Mouse (Mus musculus) urinary bladder, adult 2 months (tissue): ENCODE measurements around the gene Ankrd50. TPM values are rescaled to one million over a fixed set of nuclear protein-coding genes. Genes with fewer than 3 reads are reported as not detected.

Experiments
- DNase-seq: peaks from one replicate; pipeline ENCODE4 v3.0.0; 2022; ENCODE audit warnings: low spot score
- polyA plus RNA-seq: library from polyadenylated mRNA; depleted of rRNA; stranded (reverse); fragments of >200 nt; gene quantifications from 2 replicates; pipeline ENCODE4 v1.2.3, GENCODE M21; 2012

Ankrd50 gene
- polyA plus RNA-seq, 1 experiment = 22.2 TPM

GRCm38 (mm10) chr3:38466139-38466538, 18.5 kb downstream of the Ankrd50 start:
- DNase-seq = no peak

- no peak for DNase-seq
Measured at GRCm38 (mm10) chr3:38463149-38463548, 21.5 kb downstream of the Ankrd50 start.

DNA sequence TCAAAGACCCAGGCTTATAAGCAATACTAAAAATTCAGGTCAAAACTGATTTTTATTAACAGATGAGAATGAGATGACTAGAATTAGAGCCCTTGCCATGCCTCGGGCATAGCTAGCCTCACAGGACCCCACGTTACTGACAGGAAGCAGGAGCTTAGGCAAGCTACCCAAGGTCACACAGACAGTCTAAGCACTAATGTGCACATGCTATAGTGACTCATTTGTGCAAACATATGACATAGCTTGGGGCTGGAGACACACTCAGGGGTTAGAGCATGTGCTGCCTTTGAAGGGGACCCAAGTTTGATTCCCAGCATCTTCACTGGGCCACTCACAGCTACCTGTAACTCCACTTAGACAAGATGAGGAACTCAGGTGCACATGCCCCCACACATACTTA, 22.9 kb downstream of the Ankrd50 start:
- no peak for DNase-seq

DNA sequence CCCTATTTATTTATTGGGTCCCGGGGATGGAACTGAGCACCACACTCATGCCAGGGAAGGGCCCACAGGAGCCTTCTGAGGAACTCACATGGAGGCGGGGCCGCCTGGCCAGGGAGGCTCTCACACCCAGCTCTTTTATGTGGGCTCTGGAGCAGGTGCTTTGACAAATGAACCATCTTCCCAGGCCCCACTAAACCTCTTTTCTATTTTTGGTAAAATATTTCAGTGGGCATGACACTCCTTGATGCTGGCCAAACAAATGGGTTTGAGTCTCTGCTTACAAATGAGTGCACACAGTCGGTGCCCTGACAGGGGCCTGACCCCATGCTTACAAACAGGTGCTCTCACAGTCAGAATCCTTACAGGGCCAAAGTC, 24.4 kb downstream of the Ankrd50 start:
- DNase-seq = no peak

DNA sequence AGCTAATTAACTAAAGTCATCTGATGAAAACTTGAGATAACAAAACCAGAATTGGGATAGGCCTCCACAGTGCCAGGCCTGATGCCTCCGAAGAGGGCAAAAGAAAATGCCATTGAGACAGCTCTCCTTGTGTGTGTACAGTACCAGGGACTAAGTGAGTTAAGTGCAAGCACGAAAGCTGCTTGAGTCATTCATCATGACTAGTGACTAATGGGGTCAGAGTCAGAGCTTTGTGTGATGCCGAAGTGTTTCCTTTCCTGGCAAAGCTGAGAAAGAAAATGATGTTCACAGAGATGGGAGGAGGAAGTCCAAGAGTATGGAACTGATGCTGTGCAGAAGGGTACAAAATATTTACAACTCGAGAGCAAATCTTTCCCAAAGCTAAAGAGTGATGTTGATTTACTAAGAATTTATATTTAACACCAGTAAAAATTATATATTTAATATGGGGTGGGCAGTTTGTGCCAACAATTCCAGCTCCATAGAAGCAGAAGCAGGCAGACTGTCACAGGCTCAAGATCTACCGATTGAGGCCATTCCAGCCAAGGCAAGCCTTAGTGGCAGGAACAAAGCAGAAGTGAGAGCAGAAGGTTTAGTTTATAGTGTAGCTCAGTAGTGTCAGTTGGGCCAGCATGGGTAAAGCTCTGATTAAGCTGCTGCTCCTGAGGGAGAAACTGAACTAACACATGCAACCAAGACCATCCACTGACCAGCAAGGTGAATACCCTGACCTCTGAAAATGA, 25.0 kb downstream of the Ankrd50 start:
- DNase-seq = no peak

GRCm38 (mm10) chr3:38457041-38457440, 27.6 kb downstream of the Ankrd50 start:
- no peak for DNase-seq

DNA sequence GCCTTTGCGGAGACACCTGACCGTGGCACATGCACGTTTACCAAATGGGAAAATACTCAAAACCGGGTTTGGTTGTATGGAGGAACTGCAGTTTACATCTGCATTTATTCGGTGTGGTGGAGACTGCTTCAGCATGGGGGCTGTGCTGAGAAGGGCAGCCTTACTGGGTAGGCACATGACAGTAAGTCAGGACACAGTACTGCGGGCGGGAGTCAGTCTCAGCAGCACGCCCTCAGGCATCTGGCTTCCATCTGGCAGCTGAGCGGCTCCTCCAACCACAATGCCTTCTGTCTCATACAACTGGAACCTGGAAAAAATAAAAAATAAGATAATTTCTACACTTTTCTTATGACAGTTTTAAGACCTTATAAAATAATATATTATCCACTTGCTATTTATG, 32.4 kb downstream of the Ankrd50 start:
- no peak for DNase-seq

DNA sequence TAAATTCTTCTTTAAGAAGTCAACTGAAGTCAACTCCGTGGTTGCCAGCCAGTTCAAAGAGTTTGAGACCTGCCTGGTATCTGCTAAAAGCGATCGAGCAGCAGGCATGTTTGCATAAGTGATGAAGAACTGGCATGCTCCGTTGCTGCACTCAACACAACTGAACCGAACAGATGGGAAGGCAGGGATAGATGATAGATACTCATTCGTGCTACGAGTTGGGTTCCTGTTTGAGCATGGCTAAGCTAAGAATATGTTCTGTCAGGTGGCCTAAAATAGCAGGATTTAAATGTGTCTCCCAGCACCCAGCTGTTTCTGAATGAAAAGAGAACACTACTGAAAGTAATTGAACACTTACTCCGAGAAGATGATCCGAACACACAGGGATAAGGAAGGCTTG, 38.1 kb downstream of the Ankrd50 start:
- no peak for DNase-seq

GRCm38 (mm10) chr3:38443875-38444274, 40.8 kb downstream of the Ankrd50 start:
- DNase-seq = no peak

DNA sequence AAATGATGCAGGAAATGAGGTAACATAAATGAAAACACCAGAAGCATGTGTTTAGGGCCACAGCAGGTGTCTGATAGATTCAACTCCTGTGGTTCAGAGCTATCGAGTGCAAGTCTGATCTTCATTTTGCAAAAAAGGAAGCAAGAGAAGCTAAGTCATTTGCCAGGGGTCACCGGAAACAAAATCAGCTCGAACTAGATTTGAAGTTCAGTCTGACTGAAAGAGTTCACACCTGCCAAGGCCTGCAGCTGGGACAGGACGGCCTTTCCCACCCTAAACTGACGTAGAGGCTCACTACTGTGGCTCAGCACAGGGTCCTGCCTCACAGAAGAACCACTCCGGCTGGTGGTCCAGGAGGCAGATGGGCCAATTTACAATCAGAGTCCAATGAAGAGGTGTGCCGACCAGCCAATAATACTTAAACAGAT, 44.1 kb downstream of the Ankrd50 start:
- DNase-seq = no peak

DNA sequence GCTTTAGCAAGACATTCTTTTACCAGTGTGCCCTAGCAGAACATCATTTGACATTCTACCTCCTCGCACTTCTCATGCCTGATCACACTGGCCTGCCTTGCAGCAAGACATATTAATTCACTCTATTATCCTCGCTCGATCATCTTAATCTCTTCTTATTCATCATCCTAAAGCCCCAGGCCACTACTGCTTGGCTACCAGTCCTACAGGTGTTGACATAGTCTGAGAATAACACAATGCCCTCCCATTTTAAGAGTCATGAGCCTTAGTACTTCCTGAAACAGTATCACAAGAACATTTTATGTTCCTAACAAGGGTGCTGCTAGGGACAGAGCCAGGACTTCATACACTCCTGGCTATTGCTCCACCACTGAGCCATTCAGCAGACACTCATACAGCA, 48.0 kb downstream of the Ankrd50 start:
- DNase-seq = no peak

DNA sequence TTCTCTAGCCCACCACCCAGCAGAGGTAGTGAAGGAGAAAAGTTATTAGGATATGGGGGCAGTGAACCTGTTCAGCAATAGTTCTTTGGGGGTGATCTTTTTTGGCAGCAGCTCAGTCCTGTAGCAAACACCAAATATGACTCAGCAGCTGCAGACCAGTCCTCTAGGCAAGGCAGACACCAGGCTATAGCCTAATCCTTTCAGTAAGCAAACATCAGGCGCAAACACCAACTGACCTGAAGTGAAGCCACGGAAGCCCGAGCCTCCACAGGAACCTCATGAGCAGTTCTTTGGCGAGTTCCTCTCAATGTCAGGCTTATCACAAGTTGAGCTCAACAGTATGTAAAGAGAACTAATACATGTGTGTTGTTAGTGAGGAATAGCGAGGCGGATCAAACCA, 48.8 kb downstream of the Ankrd50 start:
- DNase-seq = no peak

DNA sequence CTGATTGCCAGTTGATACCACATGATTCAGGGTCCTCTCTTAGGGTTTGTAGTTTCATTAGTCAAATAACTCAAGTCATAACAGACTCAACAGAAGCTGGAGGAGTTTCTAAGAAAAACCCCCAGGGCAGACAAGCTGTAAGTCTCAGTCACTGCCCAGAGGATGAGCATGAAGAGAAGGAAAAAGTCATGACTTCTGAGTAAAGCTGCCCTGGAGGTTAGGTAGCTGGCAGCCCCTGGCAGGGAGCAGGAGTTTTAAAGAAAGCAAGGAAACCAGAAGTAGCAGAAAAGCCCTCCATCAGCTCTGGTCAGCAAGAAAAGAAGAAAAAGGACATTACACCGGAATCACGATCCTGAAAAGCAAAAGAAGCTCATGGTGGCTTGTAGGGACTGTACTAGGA, 50.2 kb downstream of the Ankrd50 start:
- no peak for DNase-seq

- DNase-seq = no peak
Measured at GRCm38 (mm10) chr3:38433495-38434464, 50.9 kb downstream of the Ankrd50 start.

GRCm38 (mm10) chr3:38431461-38431860, 53.2 kb downstream of the Ankrd50 start:
- no peak for DNase-seq

- no peak for DNase-seq
Measured at GRCm38 (mm10) chr3:38431042-38431441, 53.6 kb downstream of the Ankrd50 start.

DNA sequence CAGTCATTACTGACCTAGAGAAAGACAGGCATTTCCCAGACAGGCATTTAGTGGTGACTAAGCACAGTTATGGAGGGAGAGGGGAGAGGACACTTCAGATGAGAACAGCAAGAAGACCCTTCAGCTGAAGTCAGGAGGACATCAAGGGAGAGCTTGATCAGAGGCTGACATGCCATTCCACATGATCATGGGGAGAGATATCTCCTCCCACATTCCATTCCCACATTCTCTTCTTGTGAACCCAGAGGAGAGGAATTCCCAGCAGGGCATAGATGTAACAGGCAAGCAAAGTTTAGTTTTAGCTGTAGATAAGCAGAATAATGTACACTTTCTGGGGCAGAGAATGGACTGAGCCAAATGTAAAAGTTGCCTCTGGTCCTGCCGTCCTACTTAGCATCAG, 57.4 kb downstream of the Ankrd50 start:
- DNase-seq = no peak

GRCm38 (mm10) chr3:38423966-38424365, 60.7 kb downstream of the Ankrd50 start:
- DNase-seq = no peak

DNA sequence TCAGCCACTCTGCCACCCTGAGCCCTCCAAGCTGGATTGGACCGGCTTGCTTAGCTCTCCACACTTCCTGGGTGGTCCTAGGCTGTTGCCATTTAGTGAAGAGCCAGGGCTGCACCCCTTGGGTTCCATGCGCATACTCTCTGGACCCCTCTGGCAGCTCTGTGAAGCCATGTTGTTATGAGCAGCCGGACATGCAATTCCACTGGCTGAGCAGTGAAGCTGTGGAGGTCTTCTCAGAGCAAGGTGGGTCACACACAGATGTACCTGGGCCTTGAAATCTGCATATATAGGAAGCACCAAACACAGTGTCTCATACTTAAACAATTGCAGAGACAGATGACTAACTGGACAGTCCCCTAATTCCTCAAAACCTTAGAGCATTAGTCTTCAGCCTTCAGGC, 64.7 kb downstream of the Ankrd50 start:
- DNase-seq = no peak

DNA sequence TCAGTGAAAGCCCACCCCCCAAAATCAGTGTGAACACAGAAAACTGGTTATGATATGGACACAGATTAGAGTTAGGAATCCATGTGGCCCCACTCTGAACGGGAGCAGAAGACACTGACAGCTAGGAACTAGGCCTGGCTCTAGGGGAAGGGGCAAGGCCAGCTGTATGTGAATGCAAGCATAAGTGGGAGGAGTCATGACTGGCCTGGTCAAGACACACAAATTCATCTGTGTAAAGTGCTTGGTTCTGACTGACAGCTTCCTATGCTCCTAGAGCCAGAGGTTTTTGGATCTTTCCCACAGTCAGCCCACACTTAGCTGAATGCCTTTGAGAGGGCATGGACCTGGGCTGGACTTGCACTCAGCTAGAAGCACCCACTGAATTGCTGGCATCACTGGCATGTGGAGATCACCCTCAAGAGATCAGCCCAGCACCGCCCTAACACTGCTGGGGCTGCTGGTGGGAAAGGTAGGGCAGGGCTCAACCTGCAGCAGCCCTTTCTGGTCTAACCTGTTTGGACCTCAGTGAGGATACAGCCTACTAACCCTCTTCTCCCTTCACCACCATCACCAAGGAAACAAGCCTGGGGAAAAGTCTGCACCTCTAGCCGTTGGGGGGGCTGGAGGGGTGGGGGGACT, 69.2 kb downstream of the Ankrd50 start:
- DNase-seq = no peak
